Mouse (Mus musculus): ENCODE results near the gene Elmo3. TPM values are rescaled to one million over a fixed set of nuclear protein-coding genes. Genes with fewer than 3 reads are reported as not detected.

The Elmo3 gene
- total RNA-seq (2014; fragmentation: Nextera tagmentation) = 1.4 and 7.7 TPM in 2 replicates
- total RNA-seq (2017) = 0.61 TPM in 1 of 2 replicates, not detected in the other

- peak; percentile 44 for ATAC-seq (replicated peaks; ENCODE audit: low FRiP score, low TSS enrichment, poor library complexity, severe bottlenecking)
These were observed at the start of gene Elmo3 for GRCm38 (mm10) chr8:105305211-105306145. Gene Elmo3, plus strand, starts transcription at chr8:105305601.

GRCm38 (mm10) chr8:105257318-105258114, 47.9 kb upstream of the Elmo3 start:
- ATAC-seq (replicated peaks; ENCODE audit: low FRiP score, low TSS enrichment, poor library complexity, severe bottlenecking) = no peak

GRCm38 (mm10) chr8:105258911-105259720, 46.3 kb upstream of the Elmo3 start:
- ATAC-seq (replicated peaks; ENCODE audit: low FRiP score, low TSS enrichment, poor library complexity, severe bottlenecking) = peak; percentile 8; the same call in 1 of the 2 replicates

- ATAC-seq (replicated peaks; ENCODE audit: low FRiP score, low TSS enrichment, poor library complexity, severe bottlenecking) = peak; percentile 46
These were observed 45.6 kb upstream of the Elmo3 start for GRCm38 (mm10) chr8:105259721-105260320.

GRCm38 (mm10) chr8:105260371-105261099, 44.9 kb upstream of the Elmo3 start:
- no peak for ATAC-seq (replicated peaks; ENCODE audit: low FRiP score, low TSS enrichment, poor library complexity, severe bottlenecking)

GRCm38 (mm10) chr8:105261326-105261980, 43.9 kb upstream of the Elmo3 start:
- ATAC-seq (replicated peaks; ENCODE audit: low FRiP score, low TSS enrichment, poor library complexity, severe bottlenecking) = no peak

- ATAC-seq (replicated peaks; ENCODE audit: low FRiP score, low TSS enrichment, poor library complexity, severe bottlenecking) = no peak
These were observed 42.0 kb upstream of the Elmo3 start for GRCm38 (mm10) chr8:105263244-105263912.

- peak; percentile 77 for ATAC-seq (replicated peaks; ENCODE audit: low FRiP score, low TSS enrichment, poor library complexity, severe bottlenecking)
These were observed 41.1 kb upstream of the Elmo3 start, which contains the start of the genes Tradd and Fbxl8 for GRCm38 (mm10) chr8:105264024-105264982. Gene Tradd, minus strand, starts transcription at chr8:105264609. Gene Fbxl8, plus strand, starts transcription at chr8:105264648.

- ATAC-seq (replicated peaks; ENCODE audit: low FRiP score, low TSS enrichment, poor library complexity, severe bottlenecking) = peak; percentile 66
These were observed 40.3 kb upstream of the Elmo3 start for GRCm38 (mm10) chr8:105265128-105265527.

GRCm38 (mm10) chr8:105266775-105267174, 38.6 kb upstream of the Elmo3 start:
- no peak for ATAC-seq (replicated peaks; ENCODE audit: low FRiP score, low TSS enrichment, poor library complexity, severe bottlenecking)

- ATAC-seq (replicated peaks; ENCODE audit: low FRiP score, low TSS enrichment, poor library complexity, severe bottlenecking) = no peak
These were observed 36.9 kb upstream of the Elmo3 start for GRCm38 (mm10) chr8:105268342-105269074.

GRCm38 (mm10) chr8:105269075-105269458, 36.3 kb upstream of the Elmo3 start:
- ATAC-seq (replicated peaks; ENCODE audit: low FRiP score, low TSS enrichment, poor library complexity, severe bottlenecking) = no peak

GRCm38 (mm10) chr8:105269461-105269947, 35.9 kb upstream of the Elmo3 start, which contains the start of gene Hsf4:
Gene Hsf4, plus strand, starts transcription at chr8:105269801.
- 0 out of 2 replicates have a peak, but pooled peaks have one; percentile 15 for ATAC-seq (replicated peaks; ENCODE audit: low FRiP score, low TSS enrichment, poor library complexity, severe bottlenecking)

GRCm38 (mm10) chr8:105270101-105270915, 35.1 kb upstream of the Elmo3 start:
- no peak for ATAC-seq (replicated peaks; ENCODE audit: low FRiP score, low TSS enrichment, poor library complexity, severe bottlenecking)

GRCm38 (mm10) chr8:105270916-105271186, 34.5 kb upstream of the Elmo3 start:
- ATAC-seq (replicated peaks; ENCODE audit: low FRiP score, low TSS enrichment, poor library complexity, severe bottlenecking) = no peak
